Mouse (Mus musculus) cerebellum, adult 2 months (tissue): ENCODE measurements around the gene Tgm2.

Source experiments
- CTCF ChIP-seq: fragments of 200-500 bp; IDR thresholded peaks from 2 replicates; pipeline ENCODE4 v1.5.1; 2011; ENCODE audit warnings: low read depth, mild to moderate bottlenecking, control low read depth, low read length, moderate library complexity, borderline replicate concordance; ENCODE audit not compliant: insufficient read depth
- POLR2A ChIP-seq: fragments of 200-500 bp; IDR thresholded peaks from 2 replicates; pipeline ENCODE4 v1.6.1; 2011; ENCODE audit warnings: low read length, control low read depth, borderline replicate concordance; ENCODE audit not compliant: insufficient read depth

GRCm38 (mm10) chr2:158128461-158129130 lies 17.6 kb downstream of the Tgm2 start:
- TF ChIP-seq CTCF (no peak), POLR2A (no peak)
